Mouse (Mus musculus) frontal cortex, postnatal 36 days (tissue): Measurements from ENCODE around the gene Zfp335.
"Not testable (repeated sequence)": the region's sequence is repeated elsewhere in the genome, so short reads cannot be mapped to it uniquely, and the experiment has no call there.

ENCODE experiments used
- DNase-seq, 2 experiments: peaks; one replicate each; pipeline ENCODE4 v3.0.0; 2022; ENCODE audit warnings: low spot score in 2 of 2

Gene Zfp335

GRCm38 (mm10) chr2:164894048-164894447, 17.5 kb downstream of the Zfp335 start:
- DNase-seq = no peak

- no peak for DNase-seq
Measured at GRCm38 (mm10) chr2:164892696-164893216, 18.8 kb downstream of the Zfp335 start.

GRCm38 (mm10) chr2:164891908-164892695, 19.5 kb downstream of the Zfp335 start:
- no peak for DNase-seq

GRCm38 (mm10) chr2:164891056-164891834, 20.3 kb downstream of the Zfp335 start:
- DNase-seq = no peak

DNA sequence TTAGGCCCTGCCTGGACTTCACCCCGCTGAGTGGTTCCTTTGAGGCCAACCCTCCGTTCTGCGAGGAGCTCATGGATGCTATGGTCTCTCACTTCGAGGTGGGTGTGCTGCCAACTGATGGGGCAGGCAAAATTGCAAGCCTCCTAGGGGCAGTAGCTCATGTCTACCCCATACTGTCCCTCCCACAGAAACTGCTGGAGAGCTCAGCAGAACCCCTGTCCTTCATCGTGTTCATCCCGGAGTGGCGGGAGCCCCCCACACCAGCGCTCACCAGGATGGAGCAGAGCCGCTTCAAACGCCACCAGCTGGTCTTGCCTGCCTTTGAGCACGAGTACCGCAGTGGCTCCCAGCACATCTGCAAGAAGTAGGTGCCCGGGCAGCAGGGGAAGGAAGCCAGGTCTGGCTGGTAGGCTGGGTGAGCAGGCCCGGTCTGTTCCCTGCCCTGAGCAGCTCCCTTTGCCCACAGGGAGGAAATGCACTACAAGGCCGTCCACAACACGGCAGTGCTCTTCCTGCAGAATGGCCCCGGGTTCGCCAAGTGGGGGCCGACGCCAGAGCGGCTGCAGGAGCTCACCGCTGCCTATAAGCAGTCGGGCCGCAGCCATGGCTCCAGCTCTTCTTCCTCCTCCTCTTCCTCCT, 21.0 kb downstream of the Zfp335 start:
- DNase-seq = no peak

DNA sequence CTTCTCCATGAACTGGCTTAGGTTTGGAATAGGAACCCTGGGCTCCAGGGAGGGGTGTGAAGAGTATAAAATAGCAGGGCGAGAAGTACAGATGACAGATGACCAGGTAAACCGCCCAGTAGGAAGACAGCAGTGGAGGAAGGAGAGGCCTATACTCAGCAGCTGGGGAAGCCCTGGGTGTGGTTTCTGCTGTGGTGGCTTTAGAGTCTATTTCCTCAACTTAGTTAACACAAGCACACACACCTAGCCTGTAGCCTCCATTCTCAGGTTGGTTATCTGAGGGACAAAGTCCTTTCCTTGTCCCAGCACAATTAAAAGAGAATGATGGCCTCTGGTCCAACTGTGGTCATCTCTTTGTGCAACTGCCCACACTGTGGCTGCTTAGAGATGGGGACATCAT, 21.6 kb downstream of the Zfp335 start:
- DNase-seq = no peak

DNA sequence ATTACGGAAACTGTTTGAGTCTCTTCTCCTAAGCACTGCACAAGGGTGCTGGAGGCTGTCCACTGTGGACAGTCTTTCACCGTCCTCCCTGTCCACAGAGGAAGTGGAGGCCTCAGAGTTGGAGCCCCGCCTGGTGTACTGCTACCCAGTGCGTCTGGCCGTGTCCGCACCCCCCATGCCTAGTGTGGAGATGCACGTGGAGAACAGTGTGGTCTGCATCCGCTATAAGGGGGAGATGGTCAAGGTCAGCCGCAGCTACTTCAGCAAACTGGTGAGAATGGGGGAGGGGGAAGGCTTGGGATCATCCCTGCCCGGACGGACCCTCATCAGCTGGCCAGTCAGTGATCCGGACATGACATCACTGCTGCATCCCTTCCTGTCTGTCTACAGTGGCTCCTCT, 22.6 kb downstream of the Zfp335 start:
- DNase-seq = no peak

- DNase-seq = peak in 1 of 2 experiments; percentile 44
Measured at GRCm38 (mm10) chr2:164886617-164887016, 24.9 kb downstream of the Zfp335 start.

DNA sequence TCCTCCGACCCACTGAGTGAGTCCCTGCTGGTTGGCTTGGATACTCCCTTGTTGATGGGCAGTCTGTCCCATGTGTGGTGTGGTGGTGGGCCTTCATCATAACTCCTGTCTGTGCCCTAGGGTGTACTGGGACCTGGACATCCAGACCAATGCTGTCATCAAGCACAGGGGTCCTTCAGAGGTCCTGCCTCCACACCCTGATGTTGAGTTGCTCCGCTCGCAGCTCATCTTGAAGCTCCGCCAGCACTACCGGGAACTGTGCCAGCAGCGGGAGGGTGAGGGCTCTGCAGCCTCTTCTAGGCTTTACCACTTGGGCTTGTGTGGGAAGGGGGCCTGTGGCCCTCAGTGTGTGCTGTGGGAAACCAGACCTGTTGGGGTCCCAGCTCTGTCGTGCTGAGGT, 25.8 kb downstream of the Zfp335 start:
- DNase-seq = peak; percentile 84 to 89

GRCm38 (mm10) chr2:164882619-164883018, 28.9 kb downstream of the Zfp335 start:
- DNase-seq = no peak

DNA sequence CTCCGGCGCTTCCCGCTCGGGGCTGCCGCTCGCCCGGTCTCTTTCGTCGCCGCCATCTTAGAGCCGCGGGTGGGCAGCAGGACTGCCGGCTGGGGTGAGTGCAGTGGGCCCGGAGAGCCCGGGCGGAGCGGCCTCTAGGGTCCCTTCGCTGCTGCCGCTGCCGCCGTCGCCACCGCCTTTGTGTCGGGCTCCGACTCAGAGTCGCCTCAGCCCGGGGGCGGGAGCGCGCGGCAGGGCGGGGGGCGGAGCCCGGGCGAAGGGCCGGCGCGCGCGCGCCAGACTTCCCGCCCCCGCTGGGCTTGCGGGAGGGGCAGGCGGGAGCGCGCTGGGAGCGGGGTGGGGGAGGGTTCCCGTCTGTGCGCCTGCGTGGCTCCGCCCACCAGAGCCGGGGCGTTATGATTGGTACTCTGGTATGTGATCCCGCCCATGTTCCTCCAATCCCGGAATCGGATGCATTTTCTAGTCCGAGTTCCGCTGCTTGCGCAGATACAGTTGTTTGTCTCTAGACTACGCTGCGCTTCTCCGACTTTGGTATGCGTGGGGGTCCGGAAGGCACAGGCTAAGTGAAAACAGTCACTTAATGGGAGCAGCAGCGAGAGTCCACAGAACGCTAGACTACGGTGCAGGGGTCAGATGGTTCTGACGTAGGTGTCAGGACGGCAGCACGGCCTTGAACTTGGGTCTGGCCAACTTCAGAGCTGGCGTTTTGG, 31.8 kb downstream of the Zfp335 start:
- DNase-seq = peak; percentile 92 to 94

GRCm38 (mm10) chr2:164879228-164879567, 32.4 kb downstream of the Zfp335 start, which contains the start of gene Pcif1:
Gene Pcif1, plus strand, starts transcription at chr2:164879304.
- peak; percentile 90 to 91 for DNase-seq

GRCm38 (mm10) chr2:164878509-164879227, 32.9 kb downstream of the Zfp335 start:
- DNase-seq = no peak

DNA sequence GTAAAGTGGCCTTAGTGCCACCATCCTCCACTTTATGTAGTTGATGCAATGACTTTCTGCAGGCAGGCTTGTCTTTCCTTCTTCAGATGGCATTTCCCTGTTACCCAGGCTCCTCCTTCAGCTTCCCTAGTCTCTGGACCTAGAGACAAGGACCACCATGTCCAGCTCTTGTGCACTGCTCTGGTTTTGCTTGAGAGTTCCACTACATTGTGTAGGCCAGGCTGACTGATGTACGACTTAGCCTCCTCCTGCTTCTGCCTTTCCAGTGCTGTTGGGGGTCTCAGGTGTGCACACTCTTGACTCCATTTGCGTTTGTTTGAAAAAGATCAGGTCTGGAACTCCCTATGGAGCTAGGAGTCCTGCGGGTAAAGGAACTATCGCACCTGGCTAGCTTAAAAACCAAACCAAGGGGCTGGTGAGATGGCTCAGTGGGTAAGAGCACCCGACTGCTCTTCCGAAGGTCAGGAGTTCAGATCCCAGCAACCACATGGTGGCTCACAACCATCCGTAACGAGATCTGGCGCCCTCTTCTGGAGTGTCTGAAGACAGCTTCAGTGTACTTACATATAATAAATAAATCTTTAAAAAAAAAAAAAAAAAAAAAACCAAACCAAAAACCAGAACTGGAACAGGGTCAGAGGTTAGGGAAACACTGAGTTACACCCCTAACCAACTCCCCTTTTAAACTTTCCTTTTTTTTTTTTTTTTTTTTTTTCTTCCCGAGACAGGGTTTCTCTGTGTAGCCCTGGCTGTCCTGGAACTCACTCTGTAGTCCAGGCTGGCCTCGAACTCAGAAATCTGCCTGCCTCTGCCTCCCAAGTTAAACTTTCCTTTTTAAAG, 34.0 kb downstream of the Zfp335 start:
- not testable (repeated sequence) for DNase-seq

DNA sequence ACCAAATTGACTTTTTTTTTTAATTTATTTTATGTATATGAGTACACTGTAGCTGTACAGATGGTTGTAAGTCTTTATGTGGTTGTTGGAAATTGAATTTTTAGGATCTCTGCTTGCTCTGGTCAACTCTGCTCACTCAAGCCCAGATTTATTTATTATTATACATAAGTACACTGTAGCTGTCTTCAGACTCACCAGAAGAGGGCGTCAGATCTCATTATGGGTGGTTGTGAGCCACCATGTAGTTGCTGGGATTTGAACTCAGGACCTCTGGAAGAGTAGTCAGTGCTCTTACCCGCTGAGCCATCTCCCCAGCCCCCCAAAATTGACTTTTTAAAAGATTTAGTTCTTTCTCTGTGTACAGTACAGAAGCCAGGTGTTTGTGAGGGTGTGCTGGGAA, 35.9 kb downstream of the Zfp335 start:
- DNase-seq = not testable (repeated sequence)

DNA sequence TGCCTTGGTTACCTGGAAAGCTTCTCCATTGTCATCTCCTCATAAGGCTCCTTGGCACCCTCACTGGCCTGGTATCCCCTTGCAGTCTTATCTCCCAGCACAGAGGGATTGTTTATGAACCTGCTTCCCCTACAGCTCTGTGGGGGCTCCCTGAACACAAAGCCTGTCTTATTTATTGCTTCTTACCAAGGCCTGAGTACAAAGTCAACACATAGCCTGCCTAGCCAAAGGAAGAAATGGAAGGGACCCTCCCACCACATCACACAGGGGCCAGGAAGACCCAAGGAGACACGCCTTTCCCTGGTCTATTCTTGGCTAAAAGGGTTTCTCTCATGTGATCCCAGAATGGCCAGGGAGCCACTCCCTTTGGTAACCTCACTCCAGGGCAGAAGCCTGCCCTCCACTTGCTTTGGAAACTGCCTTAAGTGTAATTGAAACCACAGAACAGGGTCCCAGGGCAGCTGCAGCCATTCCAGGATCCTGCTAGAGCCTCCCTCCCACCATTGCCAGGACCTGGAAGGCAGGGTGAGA, 37.3 kb downstream of the Zfp335 start:
- DNase-seq = no peak

- DNase-seq = no peak
Measured at GRCm38 (mm10) chr2:164873621-164874020, 37.9 kb downstream of the Zfp335 start.

DNA sequence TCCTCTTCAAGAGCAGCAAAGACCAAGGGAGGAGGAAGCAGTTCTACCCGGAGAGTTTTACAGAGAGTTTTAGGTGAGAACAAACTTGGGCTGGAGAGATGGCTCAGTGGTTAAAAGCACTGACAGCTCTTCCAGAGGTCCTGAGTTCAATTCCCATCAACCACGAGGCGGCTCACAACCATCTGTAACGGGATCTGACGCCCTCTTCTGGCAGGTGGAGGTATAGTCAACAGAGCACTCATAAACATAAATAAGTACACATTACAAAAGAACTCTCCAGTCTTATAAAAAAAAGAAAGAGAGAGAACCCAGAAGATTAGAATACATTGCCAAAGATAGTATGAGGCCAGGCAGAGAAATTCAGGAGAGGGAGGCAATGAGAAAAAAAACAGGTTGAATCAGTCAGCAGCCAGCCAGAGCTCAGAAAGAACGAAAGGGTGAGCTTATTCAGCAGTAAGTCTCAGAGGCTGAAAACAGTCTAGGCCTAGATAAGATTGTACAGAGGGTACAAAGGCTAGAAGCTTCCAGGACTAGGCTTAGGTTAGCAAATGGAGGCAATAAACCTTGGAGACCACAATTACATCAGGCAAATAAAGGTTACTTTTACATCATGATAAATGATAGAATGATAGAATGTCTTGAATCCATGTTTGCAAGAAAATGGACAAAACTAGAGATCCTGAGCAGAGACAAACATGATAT, 39.8 kb downstream of the Zfp335 start:
- DNase-seq = no peak

DNA sequence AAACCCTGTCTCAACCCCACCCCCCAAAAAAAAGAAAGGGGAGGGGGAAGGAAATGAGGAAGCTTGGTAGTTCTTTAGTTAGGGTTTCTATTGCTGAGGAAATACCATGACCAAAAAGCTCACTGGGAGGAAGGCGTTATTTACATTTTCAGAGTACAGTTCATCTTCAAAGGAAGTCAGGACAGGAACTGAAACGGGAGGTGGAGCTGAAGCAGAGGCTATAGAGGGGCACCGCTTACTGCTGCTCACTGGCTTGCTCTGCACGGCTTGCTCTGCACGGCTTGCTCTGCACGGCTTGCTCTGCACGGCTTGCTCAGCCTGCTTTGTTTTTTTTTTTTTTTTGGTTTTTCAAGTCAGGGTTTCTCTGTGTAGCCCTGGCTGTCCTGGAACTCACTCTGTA, 43.1 kb downstream of the Zfp335 start:
- DNase-seq = no peak
